Mouse (Mus musculus) lung, adult 2 months (tissue): ENCODE measurements around the gene Kmo. TPM values are rescaled to one million over a fixed set of nuclear protein-coding genes. Genes with fewer than 3 reads are reported as not detected.

Experiments used
- DNase-seq: peaks from one replicate; pipeline ENCODE4 v3.0.0; 2022
- H3K4me1 ChIP-seq: fragments of 200-500 bp; 2 replicates; pipeline ENCODE4 v1.6.1; 2011; ENCODE audit warnings: low read length; ENCODE audit not compliant: control insufficient read depth, insufficient read depth
- H3K4me3 ChIP-seq: fragments of 200-500 bp; replicated peaks from 2 replicates; pipeline ENCODE3; 2011; ENCODE audit warnings: low read depth, mild to moderate bottlenecking, control low read depth, low read length; ENCODE audit errors: extremely low read depth
- CTCF ChIP-seq: fragments of 200-500 bp; IDR thresholded peaks from 2 replicates; pipeline ENCODE4 v1.5.1; 2011; ENCODE audit warnings: mild to moderate bottlenecking, low read length, control low read depth; ENCODE audit not compliant: insufficient read depth
- POLR2A ChIP-seq: fragments of 200-500 bp; IDR thresholded peaks from 2 replicates; pipeline ENCODE4 v1.6.1; 2011; ENCODE audit warnings: low read depth, mild to moderate bottlenecking, control low read depth, low read length, borderline replicate concordance; ENCODE audit errors: extremely low read depth
- WGBS: fragments of 180-500 bp; shearing (Covaris S2); methylation state at CpG from one replicate; pipeline ENCODE4 v1.1.7; 2018; 5-methylcytosine and 5-hydroxymethylcytosine counted together
- polyA plus RNA-seq: library from polyadenylated mRNA; depleted of rRNA; stranded (reverse); fragments of >200 nt; gene quantifications from 2 replicates; pipeline ENCODE4 v1.2.3, GENCODE M21; 2012

The Kmo gene
- polyA plus RNA-seq, 1 experiment, result 1.8 TPM

GRCm38 (mm10) chr1:175630345-175630744, 10.2 kb downstream of the Kmo start:
- TF ChIP-seq POLR2A (no peak), CTCF (no peak)
- 74% methylated on average over 5 of the region's 5 CpGs for WGBS
- DNase-seq, result no peak
- H3K4me1 ChIP-seq, result no peaks in the 10 kb centered on the region; the same call in 1 of the 2 replicates
- H3K4me3 ChIP-seq, result no peak overlapping the region

GRCm38 (mm10) chr1:175631080-175631479, 10.9 kb downstream of the Kmo start:
- no peak for TF ChIP-seq CTCF
- no peak for TF ChIP-seq POLR2A
- Histone ChIP-seq H3K4me1 (no peaks in the 10 kb centered on the region; the same call in 1 of the 2 replicates), H3K4me3 (no peak overlapping the region)
- no peak for DNase-seq
- 72% methylated on average over 3 of the region's 3 CpGs for WGBS

- 63% methylated on average over 10 of the region's 10 CpGs for WGBS
- no peaks in the 10 kb centered on the region; the same call in 1 of the 2 replicates for H3K4me1 ChIP-seq
- DNase-seq, result no peak
- no peak overlapping the region for H3K4me3 ChIP-seq
- TF ChIP-seq POLR2A (no peak), CTCF (no peak)
These were observed 11.6 kb downstream of the Kmo start for GRCm38 (mm10) chr1:175631721-175632221.

- Histone ChIP-seq H3K4me1 (no peaks in the 10 kb centered on the region; the same call in 1 of the 2 replicates), H3K4me3 (no peak overlapping the region)
- WGBS, result 94% methylated on average over 14 of the region's 14 CpGs
- TF ChIP-seq POLR2A, result no peak
- no peak for TF ChIP-seq CTCF
- DNase-seq, result no peak
These were observed 12.3 kb downstream of the Kmo start for GRCm38 (mm10) chr1:175632470-175632869.

GRCm38 (mm10) chr1:175637677-175638076, 17.5 kb downstream of the Kmo start:
- no peak for DNase-seq
- no peak for TF ChIP-seq CTCF
- Histone ChIP-seq H3K4me3 (no peak overlapping the region), H3K4me1 (peaks cover 2% of the 10 kb centered on the region)
- 41% methylated on average over 7 of the region's 7 CpGs for WGBS

- TF ChIP-seq CTCF, result no peak
- TF ChIP-seq POLR2A, result no peak
- H3K4me3 ChIP-seq, result no peak overlapping the region
- 79% methylated on average over 7 of the region's 7 CpGs for WGBS
- H3K4me1 ChIP-seq, result peaks cover 2% of the 10 kb centered on the region
- DNase-seq, result no peak
These were observed 18.9 kb downstream of the Kmo start for GRCm38 (mm10) chr1:175639072-175639471.

- H3K4me3 ChIP-seq, result no peak overlapping the region
- no peak for DNase-seq
- 59% methylated on average over 6 of the region's 6 CpGs for WGBS
These were observed 20.4 kb downstream of the Kmo start for GRCm38 (mm10) chr1:175640435-175641150.

GRCm38 (mm10) chr1:175643496-175644265, 23.5 kb downstream of the Kmo start:
- Histone ChIP-seq H3K4me3 (no peak overlapping the region), H3K4me1 (peaks cover 2% of the 10 kb centered on the region)
- TF ChIP-seq POLR2A (no peak), CTCF (no peak)
- WGBS, result 53% methylated on average over 5 of the region's 5 CpGs
- DNase-seq, result no peak

More at GRCm38 (mm10) chr1:175640435-175641150, 20.4 kb downstream of the Kmo start:
- TF ChIP-seq POLR2A (no peak), CTCF (no peak)
- H3K4me1 ChIP-seq, result peaks cover 2% of the 10 kb centered on the region

- no peak overlapping the region for H3K4me3 ChIP-seq
- DNase-seq, result no peak
- 26% methylated on average over 9 of the region's 9 CpGs for WGBS
- TF ChIP-seq POLR2A, result no peak
- no peak for TF ChIP-seq CTCF
- no peaks in the 10 kb centered on the region for H3K4me1 ChIP-seq
These were observed 26.8 kb downstream of the Kmo start for GRCm38 (mm10) chr1:175646952-175647351.
